Mouse (Mus musculus) cerebellum, adult (tissue): ENCODE measurements at regions not wholly inside any gene's neighbourhood (a gene's known extent, or its start where the extent isn't known, plus 50 kb on each side); places are given as distances from the start of the nearest gene placed in this dataset.

ENCODE experiments used
- ATAC-seq: cut with Nextera tagmentation; 2 replicates; pipeline ENCODE4 v1.9.2; 2017; ENCODE audit warnings: mild to moderate bottlenecking, moderate library complexity, mixed read lengths; ENCODE audit not compliant: insufficient number of reproducible peaks, low FRiP score, low TSS enrichment

DNA sequence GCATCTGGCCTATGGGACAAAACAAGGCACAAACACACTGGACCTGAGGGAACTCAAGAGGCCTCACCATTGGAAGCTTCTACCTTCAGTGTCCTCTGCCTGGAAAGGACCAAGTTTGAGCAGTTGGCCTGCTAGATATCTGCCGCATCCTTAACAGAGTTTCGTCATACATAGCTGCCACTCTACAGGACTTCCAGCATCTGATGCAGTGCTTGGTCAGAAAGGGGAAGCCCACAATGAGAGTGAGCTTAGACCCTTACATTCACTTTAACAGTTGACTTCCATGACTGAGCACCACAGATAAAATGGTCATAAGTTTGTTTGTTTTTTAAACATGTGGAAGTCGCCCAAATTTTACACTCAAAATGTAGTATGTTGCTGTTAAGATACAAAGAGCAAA, 215.9 kb upstream of the Runx1 start:
- ATAC-seq = no peak

- ATAC-seq = no peak
Measured at GRCm38 (mm10) chr16:93041399-93041798, 215.4 kb upstream of the Runx1 start.

GRCm38 (mm10) chr16:93035626-93036025, 209.7 kb upstream of the Runx1 start:
- no peak for ATAC-seq

DNA sequence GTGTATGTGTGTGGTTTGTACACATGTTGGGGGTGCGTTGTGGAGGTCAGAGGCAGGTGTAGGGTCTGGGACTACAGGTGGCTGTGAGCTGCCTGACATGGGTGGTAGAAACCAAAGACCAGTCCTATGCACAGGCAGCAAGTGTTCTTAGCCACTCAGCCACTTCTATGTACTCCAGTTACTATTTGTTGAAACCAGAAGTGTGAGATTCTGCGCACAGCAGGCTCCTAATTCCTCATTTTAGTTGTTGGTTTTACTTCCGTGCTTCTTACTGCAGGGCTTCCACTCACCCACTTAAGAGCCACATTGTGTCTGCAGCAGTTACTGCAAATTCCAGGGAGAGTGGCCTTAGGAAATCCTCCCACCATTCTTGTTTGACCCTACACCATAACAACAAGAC, 208.0 kb upstream of the Runx1 start:
- no peak for ATAC-seq

GRCm38 (mm10) chr16:93031624-93032023, 205.7 kb upstream of the Runx1 start:
- ATAC-seq = no peak

DNA sequence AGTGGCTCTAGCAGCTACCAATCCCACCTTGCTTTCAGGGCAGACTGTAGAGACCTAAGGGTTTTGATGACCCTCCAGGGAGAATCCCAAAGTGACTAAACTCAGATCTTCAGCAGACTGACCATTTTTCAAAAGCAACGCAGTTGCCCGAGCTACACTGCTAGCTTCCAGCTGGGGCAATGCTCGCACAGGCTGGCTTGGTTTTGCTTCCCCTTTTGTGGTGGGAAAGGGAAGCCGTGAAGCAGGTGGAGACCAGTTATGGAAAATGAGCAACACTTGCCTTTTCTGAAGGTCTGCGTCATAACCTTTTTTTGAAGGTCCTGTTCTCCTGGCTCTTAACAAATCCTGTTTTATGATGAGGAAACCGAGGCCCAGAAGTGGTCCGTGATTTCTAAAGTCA, 202.7 kb upstream of the Runx1 start:
- no peak for ATAC-seq

- ATAC-seq = no peak
Measured at GRCm38 (mm10) chr16:93028016-93028415, 202.1 kb upstream of the Runx1 start.

DNA sequence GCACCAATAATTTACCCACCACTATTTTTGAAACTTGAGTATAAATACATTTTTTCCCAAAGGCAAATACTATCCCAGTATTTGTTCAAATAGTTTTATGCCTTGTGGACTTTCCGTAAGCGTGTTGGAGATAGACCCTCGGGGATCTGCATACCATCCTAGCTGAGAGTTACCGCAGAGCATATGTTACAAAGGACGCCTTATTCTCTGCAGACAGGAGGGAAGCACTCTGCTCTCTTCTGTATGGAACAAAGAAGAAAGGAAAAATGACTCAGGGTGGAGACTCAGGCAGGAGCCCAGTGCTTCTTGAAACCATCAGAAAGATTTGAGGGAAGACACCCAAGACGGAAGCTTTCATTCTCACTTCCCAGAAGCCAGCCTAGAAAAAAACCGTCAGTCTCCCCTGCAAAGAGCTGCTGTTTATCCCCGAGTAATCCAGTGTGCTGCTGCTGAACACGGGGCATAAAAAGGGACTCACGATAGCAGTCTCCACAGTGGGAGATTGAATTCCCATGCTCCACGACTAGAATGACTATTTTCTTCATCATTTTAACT, 200.2 kb upstream of the Runx1 start:
- no peak for ATAC-seq

DNA sequence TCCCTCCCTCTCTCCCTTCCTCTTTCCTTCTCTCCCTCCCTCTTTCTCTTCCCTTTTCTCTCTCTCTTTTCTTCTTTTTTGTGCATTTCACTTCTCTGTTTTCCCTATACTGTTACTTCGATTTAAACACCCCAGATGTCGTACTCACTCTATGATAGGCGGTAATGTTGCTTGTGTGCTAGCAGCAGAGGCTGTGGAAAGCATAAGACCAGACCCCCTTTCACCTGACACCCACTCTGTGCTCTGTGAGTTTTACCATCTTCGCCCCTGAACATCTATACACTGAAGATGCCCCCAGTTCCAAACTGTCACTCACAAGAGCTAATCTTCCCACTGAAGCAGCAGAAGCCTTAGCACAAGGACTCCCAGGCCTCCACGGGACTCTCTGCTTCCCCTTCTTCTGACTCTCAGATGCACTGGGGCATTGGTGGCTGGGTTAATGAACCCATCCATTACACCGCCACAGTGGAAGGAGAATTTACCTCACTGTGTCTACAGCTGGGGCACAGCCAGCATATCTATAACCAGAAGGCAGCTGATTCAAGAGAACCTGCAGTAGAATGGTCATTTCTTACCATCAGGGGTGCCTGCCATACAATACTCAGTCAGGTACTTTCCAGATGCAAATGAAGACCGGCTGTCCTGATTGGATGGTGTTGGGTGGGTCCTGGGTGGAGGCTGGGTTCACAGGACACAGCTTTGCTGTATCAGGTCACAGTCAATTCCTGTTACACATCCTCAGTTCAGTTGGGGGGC, 194.0 kb upstream of the Runx1 start:
- no peak for ATAC-seq

- ATAC-seq = no peak
Measured at GRCm38 (mm10) chr16:93018766-93019165, 192.8 kb upstream of the Runx1 start.

DNA sequence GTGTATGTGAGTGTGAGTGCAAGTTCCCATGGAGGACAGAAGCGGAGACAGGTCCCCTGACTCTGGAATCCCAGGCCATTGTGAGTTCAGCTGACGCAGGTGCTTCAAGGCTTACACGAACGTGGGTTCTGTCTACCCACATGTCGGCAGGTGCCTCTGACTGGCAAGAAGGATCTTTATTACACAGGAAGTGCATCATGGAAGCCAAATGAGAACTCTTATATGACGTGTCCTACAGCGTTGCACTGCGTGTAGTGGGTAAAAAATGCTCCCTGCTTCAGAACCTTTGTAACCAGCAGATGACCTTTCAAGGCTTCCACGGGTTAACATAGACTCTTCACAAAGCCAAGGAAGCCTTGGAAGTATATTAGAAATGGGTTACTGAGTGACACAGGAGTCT, 191.1 kb upstream of the Runx1 start:
- no peak for ATAC-seq

GRCm38 (mm10) chr16:93015636-93016035, 189.7 kb upstream of the Runx1 start:
- ATAC-seq = no peak

DNA sequence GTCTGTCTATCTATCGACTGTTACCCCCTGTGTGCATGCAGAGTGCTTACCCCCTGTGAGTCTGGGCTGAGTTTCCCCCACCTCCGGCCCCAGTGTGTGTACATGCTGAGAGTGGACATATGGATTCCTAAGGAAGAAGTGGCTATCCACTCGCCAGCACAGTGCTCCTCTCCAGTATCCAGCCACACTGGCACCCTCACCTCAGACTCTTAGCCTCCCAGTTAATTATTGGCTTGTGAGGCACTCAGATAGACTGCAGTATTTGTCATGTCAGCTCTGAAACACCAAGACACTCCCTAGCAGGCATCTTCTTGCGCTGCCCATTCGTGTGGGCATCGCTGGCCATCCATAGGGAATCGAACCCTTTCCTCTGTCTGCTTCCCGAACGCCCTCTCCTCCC, 189.0 kb upstream of the Runx1 start:
- ATAC-seq = no peak

DNA sequence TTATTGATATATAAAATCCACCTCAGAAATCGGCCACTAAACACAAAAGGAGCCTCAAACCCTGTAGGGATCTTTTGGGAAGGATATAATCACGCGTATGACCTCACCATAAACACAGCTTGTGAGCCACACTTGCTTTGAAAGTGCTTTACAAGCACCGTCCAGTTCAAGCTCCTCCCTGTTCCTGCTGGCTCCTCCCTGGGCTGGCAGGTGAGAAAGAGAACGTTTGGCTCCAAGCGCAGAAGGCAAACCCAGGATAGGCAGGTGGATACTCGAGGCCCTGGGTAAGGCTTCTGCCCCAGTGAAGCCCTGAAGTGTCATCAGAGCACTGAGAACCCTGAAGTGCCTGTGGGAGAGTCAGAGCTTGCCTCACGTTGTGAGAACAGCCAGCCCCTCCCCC, 187.9 kb upstream of the Runx1 start:
- no peak for ATAC-seq

GRCm38 (mm10) chr16:93013256-93013655, 187.3 kb upstream of the Runx1 start:
- ATAC-seq = no peak

GRCm38 (mm10) chr16:93011474-93011873, 185.5 kb upstream of the Runx1 start:
- ATAC-seq = no peak

GRCm38 (mm10) chr16:93006321-93006984, 180.5 kb upstream of the Runx1 start:
- no peak for ATAC-seq

DNA sequence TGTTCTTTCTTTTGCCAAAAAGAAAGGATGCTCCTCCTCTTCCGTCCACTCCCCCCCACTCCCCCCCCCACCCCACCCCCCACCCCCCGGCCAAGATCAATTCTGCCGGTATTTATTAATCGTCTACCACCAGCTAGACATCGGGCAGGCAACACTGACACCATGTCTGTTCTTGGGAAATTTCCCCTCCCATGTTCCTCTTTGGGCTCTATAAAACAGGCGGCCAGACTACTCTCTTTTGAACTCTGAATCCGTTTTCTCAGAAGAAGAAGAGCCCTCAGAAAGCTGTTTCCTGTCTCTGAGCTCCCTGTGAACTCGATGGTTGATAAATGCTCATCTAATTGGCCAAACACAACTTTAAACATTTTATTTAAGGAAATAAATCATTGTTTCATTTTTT, 179.5 kb upstream of the Runx1 start:
- ATAC-seq = no peak

GRCm38 (mm10) chr16:93003830-93004229, 177.9 kb upstream of the Runx1 start:
- ATAC-seq = no peak

- ATAC-seq = no peak
Measured at GRCm38 (mm10) chr16:92998689-92999088, 172.7 kb upstream of the Runx1 start.

DNA sequence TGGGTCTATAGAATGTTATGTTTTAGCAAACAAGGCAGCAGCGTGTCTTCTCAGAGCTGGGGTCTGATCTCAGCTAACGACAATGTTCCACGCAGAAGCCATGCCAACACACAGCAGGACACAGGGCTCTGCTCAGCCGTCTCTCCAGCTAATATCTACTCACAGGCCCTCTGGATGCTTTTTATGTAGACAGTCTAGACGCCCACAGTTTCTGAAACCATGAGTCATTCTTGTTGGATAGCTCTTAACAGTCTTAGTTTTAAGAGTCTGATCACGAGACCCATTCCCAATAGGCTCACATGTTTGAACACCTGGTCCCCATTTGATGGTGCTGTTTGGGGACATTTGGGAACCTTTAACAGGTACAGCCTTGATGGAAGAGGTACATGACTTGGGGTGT, 171.7 kb upstream of the Runx1 start:
- ATAC-seq = no peak

GRCm38 (mm10) chr16:92995993-92996350, 170.0 kb upstream of the Runx1 start:
- ATAC-seq = no peak
